Mouse (Mus musculus) cerebellum, adult (tissue): ENCODE data around the gene Kirrel3.

Experiments
- ATAC-seq: cut with Nextera tagmentation; 2 replicates; pipeline ENCODE4 v1.9.2; 2017; ENCODE audit warnings: mild to moderate bottlenecking, moderate library complexity, mixed read lengths; ENCODE audit not compliant: insufficient number of reproducible peaks, low FRiP score, low TSS enrichment

The Kirrel3 gene

DNA sequence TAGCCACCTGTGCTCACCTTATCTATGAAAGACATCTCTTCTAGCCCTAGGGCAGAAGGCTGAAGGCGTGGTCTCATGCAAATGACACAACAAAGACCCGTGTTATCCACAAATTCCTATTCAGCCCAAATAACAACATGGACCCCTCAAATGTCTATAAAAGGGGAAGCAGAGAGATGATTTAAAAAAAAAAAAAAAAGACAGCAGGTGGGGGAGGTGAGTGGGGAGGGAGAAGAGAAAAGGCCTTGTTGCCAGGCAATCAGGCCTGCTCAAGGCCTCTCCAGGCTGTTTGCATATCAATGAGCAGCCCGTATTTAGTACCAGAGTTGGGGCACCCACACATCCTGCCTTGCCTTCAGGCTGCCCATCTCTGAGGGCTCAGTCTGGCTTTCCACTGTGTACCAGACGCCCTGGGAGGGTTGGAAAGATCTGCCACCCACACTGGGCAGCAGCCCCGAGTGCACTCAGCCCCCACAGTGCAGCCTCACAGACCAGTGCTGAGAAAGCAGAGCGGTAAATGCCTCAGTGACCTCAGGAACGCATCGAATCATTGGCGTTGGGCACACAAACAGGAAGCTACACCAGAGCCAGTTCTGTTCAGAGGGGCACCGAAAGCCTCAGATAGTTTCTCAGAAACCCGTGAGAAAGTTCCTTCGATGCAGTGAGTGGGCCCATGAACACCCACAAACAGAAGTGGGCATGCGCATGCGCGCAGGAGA, 510.1 kb downstream of the Kirrel3 start:
- peak; percentile 42; the same call in 1 of the 2 replicates for ATAC-seq

DNA sequence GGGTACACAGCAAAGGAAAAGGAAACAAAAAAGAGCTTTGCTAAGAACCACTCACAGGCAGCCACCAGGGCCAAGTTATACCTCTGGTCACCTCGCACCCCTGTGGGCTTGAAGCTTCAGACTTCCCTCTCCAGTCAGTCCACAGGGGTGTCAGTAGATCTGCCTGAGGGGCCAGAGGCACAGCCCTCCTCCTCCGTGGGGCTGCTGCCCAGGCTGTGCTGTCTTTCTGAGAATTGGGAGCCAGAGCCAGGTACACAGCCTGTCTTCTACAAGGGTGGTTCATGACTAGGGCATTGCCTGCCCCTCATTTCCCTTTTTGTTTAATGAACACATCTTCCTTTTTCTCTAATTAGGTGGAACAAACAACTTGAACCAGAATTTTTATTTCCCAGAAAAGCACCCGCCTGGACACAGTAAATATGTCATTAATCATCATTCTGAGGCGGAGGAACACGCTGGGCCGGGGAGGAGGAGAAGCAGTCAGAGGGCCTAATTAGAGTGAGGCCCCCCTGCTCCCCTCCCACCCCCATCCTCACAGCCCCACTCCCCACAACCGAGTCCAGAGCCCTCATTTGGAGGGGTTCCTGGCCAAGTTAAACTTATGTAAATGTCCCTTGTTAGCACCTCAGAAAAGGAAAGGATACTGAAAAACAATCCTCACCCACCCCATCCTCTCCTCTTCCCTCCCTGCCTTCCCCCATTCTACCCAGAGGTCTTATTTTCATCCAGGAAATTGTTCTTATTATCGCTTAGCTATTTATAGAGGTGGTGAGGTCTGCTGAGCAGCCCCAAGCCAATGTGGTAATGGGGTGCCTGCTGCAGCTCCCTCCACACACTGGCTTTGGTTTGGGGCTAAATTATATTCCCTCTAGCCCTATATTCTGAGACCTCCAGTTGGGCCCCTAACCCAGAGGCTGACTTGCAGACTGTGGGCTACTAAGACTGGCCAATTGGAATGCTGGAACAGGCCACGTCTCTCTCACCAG, 512.5 kb downstream of the Kirrel3 start:
- ATAC-seq = no peak

DNA sequence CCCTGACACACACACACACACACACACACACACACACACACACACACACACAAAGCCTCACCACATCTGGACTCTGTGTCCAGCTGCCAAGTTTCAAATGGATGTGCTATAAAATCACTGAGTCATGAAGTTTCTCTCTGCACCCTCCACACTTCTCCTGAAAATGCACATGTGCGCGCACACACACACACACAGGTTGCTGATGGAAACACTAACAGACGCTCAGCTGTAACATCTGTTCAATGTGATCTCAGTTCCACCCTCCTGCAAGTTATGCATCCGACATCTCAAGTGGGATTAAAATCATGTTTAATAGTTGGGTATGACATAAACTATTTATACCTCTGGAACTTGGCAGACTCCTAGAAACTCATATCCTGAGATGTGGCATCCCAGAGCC, 518.4 kb downstream of the Kirrel3 start:
- ATAC-seq = no peak

DNA sequence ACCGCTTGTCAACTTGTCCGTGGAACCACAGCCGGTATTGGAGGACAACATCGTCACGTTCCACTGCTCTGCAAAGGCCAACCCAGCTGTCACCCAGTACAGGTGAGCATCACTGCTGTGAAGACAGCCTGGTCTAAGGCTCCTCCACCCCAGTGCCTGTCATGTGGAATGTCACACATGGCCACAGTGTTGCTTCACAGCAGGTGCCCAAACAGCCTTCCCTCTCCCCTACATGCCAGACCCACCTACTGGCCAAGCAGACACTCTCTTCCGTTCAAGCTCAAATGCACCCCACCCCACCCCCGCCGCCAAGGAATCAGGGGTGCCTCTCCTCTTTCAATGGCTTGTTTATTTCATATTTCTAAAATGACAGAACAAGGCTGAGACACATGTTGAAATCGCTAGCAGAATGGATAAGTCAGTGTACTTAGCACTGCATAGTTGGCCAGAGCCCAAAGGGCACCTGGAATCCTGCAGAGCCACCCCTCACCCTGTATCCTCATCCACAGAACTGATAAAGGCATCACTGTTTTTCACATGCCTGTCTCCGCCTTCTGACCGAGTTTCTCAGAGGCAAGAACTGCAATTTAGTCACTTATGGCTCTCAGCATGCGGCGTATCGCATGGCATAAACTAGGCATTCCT, 522.1 kb downstream of the Kirrel3 start:
- ATAC-seq = no peak

GRCm38 (mm10) chr9:35016762-35017161, 531.1 kb downstream of the Kirrel3 start:
- 0 out of 2 replicates have a peak, but pooled peaks have one; percentile 9 for ATAC-seq

DNA sequence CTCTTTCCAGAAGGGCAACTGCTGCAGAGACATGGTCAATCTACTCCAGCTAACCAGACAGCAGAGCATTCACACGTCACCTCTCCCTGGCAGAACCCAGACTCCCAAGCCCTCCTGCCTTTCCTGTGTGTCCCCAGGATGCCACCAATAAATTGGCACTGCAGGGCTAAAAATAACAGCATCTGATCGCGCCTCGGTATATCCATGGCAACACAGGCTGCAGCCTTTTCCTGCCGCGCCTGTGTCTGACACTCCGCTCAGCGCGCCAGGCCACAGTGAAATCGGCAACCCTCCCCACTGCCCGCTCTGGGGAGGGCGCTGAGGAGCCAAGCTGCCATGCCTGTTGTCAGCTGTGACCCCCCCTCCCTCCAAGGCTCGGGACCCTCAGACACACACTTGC, 531.9 kb downstream of the Kirrel3 start:
- peak; percentile 32; the same call in 1 of the 2 replicates for ATAC-seq

DNA sequence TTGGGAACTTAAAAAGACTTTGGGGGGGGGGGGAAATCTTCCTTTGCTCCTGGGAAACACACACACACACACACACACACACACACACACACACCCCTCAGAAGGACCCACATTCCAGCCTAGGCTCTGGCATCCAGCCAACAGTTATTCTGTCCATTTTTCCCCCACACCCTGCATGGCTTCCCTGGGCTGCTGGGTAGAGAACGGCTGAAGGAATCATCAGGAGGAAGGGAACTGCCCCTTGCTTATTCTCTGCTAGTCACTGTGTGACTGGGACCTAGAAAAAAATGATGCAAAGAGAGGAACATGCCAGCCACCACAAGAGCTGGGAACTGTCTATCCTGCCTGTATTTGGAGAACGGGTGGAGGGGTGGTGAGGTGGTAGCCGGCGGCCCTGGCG, 532.4 kb downstream of the Kirrel3 start:
- no peak for ATAC-seq

GRCm38 (mm10) chr9:35019372-35019771, 533.7 kb downstream of the Kirrel3 start:
- ATAC-seq = peak; percentile 64; the same call in 1 of the 2 replicates

DNA sequence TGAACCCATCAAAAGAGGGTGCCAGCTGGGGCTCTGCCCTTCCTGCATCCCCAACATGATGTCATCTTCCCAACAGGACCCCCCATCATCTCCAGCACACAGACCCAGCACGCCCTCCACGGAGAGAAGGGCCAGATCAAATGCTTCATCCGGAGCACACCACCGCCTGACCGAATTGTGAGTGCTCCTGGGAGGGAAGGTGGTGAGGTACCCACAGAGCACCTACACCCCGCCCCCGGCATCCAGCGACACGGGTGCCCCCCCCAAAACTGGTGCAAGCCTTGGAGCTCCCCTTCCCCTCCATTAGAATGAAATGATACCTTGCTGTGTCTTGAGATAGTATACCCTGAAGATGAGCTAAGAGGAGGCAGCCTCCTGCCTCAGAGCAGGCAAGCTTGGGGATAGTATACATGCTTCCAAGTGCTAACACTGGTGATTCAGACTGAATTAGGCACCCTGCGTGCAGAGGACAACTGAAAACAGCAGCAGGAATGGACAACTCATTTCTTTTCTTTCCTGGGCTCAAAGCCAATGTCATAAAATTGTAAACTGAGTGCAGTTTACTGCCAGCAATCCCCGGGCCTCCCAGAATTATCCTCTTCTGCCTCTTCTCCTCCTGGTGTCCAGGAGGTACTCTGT, 534.4 kb downstream of the Kirrel3 start:
- ATAC-seq = no peak

DNA sequence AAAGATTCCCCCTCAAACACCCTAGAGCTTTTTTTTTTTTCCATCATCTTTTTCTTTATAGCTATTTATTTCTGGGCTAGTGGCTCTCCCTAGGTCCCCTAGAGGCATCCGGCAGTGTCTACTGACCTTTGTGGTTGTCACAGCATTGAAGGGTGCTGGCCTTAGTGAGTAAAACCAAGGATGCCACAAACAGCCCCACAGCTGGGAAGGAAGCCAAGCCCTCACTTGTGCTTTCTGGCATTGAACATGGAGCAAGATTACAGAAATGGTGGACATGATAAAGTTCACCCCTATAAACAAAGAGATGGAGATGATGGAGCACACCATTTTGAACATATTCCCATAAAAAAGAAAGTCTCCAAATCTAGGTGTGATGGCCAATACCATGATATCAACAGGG, 536.0 kb downstream of the Kirrel3 start:
- ATAC-seq = no peak

- ATAC-seq = no peak
Measured at GRCm38 (mm10) chr9:35024591-35025496, 539.1 kb downstream of the Kirrel3 start.

DNA sequence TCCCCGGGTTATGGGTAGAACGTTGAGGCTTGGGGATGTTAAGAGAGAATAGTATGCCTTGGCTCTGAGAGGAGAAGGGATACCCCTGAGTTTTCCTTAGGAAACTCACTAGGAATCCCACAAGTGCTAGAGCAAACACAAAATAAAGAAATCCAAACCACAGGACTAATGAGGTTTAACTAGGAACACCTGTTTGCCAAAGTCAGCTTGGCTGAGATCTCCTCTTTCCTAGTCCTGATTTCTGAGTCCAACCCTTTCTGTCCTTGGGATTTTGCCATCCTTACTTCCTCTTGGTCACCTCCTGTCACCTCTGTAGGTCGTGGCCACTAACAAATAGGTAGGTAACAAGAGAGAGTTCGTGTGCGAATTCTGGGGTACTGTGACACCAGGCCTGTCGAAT, 540.6 kb downstream of the Kirrel3 start:
- no peak for ATAC-seq

DNA sequence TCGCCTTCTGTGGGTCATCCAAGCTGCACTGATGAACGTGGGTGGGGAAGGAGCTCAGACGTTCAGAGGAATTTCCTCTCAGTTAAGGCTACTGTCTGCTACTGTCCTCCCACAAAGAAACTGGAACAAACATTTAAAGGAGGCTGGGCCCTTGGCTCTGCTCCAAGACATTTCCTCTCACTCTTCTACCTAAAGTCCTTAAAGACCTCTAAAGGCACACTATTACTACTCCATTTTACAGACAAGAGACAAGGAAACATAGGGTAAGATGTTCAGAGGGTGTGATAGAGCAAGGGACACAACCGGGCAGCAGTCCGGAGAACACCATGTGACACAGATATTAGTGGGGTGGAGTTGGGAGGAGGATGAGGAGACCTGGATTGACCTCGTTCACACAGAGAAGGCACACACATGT, 541.2 kb downstream of the Kirrel3 start:
- ATAC-seq = no peak

DNA sequence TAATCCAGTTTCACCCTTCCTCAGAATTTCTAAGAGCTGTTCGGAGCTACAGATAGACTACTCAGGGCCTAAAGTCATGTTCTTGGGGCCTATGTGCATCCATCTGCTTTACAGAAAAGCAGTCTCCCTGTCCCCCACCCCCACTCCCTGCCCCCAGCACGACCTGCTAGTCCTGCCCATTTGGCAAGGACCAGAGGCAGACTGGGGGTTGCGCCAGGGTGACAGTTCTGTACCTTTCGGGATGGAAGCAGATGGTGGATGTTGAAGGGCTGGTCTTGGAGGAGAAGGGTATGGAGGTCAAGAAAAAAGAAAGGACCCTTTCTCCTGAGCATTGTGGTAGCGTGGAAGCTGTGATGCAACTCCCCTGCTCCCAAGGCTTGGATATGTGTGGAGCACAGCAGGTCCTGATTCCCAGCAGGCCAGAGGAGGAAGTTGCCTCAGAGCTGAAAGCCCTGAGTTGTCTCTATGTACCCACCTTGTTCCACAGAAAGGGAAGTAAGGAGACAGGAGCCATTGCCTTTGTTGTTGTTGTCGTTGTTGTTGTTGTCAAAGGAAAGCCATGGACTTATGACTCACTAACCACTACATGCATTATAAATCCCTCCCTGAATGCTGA, 541.8 kb downstream of the Kirrel3 start:
- ATAC-seq = no peak

GRCm38 (mm10) chr9:35030823-35031222, 545.1 kb downstream of the Kirrel3 start:
- no peak for ATAC-seq

- ATAC-seq = 0 out of 2 replicates have a peak, but pooled peaks have one; percentile 17
Measured at GRCm38 (mm10) chr9:35032457-35032856, 546.8 kb downstream of the Kirrel3 start.

- no peak for ATAC-seq
Measured at GRCm38 (mm10) chr9:35035074-35035473, 549.4 kb downstream of the Kirrel3 start.

DNA sequence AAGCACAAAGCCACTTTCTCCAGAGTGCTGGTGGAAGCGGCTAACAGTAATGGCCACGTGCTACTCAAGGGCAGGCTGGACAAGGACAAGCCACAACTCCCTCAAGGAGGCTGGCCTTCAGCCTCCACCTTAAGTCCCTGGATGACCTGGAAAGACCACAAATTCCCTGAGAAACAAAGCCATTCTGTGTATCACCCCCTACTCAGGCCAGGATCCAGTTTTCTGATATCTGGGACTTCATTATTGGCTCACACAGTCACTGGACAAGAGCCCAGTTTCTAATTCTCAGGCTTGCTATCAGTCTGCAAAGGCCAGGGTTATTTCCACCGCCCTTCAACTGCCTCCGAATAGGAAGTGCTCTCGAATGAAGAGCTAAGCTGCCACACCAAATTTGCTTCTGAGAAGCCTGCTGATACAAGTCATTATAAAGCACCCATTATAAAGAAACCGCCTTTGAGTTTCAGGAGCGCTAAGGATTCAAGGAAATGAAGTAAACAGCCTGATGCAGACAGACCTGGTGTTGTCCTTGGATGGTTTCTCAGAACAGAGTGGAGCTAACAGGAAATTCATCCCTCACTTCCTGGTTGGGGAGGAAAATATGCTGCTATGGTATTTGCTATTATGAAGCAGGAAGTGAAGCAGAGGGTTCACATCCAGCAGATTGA, 553.4 kb downstream of the Kirrel3 start:
- no peak for ATAC-seq
